Mouse (Mus musculus): Measurements from ENCODE around the gene Bmper.

DNA sequence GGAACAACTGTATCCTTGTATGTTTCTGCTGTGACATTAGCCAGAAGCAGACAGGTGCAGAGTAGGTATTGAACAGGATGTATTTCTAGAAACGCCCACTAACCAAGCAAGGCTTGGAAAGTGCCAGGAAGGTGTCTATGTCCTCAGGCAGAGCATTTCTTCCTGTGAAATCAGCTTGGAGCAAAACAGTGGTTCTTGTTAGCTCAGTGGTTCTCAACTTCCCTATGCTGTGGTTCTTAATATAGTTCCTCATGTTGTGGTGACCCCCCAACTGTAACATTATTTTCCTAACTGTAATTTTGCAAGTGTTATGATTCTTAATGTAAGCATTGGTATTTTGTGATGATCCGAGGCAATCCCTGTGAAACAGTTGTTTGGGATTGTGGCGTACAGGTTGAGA is 70.7 kb downstream of the Bmper start:
- no peak for TF ChIP-seq CTCF (IDR thresholded peaks at IDR 0.05; ENCODE audit: low read depth)
- no peak for TF ChIP-seq EP300 (IDR thresholded peaks at IDR 0.05; ENCODE audit: low read depth)
